Mouse (Mus musculus): ENCODE measurements at regions not wholly inside any gene's neighbourhood (a gene's known extent, or its start where the extent isn't known, plus 50 kb on each side); places are given as distances from the start of the nearest gene placed in this dataset.

DNA sequence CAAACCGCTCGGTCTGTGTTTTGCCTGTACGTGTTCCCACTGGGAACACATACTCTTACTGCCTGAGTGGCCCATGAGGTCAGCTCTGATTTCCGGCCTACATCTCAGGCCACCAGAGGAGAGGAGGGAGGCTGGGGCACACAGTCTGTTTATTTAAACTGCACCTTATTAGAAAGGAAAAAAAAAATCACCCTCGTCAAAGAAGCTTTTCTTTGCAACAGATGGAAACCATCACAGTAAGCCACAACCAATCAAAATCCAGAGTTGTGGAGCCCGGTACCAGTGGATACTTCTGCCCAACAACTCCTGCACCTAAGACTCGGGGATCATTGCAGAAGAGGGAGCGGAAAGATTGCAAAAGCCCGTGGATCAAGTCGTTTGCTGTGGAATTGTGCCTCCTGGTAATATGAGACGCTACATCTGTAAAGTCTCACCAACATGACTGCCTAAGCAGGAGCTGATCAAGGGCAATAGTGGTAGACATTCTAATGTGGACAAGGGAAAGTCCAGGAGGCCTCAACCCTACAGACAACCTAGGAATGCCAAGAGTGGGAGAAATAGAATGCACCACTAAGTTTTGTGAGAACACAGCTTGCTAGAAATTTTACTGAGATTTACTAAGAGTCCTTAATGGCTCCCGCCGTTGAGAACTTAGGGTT lies 60.5 kb downstream of the Uqcrfs1 start:
- ATAC-seq (no peak), DNase-seq (ENCODE audit: low spot score) (peak; percentile 11)
- TF ChIP-seq CTCF (IDR thresholded peaks at IDR 0.05) (no peak), EP300 (IDR thresholded peaks at IDR 0.05) (no peak)
- Histone ChIP-seq H3K27ac (ENCODE audit: low read length) (no peak overlapping the region), H3K4me3 (ENCODE audit: low read depth, low read length) (no peak overlapping the region), H3K4me1 (ENCODE audit: insufficient read depth, low read depth, low read length) (no peaks in the 10 kb centered on the region), H3K9ac (replicated peaks; ENCODE audit: low read depth) (no peak overlapping the region), H3K9me3 (ENCODE audit: low read length) (no peaks in the 10 kb centered on the region), H3K36me3 (ENCODE audit: insufficient read depth, low read length) (no peaks in the 10 kb centered on the region), H3K27me3 (replicated peaks; ENCODE audit: insufficient read depth, low read length) (no peaks in the 10 kb centered on the region), H3K4me2 (replicated peaks; ENCODE audit: low read depth, low read length) (no peak overlapping the region)
- 35% methylated on average over 13 of the region's 13 CpGs for WGBS

DNA sequence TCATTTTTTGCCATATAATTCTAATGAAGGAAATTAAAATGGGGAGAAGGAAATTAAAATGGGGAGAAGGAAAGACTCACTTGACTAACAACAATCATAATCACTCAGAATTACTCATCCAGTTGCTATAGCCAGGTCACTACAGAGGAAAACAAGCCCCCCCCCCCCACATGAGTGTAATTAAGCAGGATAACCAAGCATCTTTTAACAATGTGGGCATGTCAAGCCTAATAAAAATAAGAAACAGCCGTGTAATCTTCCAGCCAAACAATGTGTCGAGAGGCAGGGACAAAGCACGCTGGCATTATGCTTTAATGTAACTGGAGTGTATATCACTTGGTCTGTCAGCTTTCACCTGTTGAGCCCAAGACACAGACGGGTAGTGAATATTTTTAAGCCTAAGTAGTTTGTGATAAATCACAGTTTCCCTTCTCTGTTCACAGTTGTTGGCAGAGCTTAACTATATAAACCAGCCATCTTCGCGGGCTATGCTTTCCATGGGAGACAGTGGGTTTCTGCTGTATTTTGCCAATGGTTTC lies 66.0 kb downstream of the Uqcrfs1 start:
- H3K4me2 ChIP-seq (replicated peaks; ENCODE audit: low read depth, low read length), result no peak overlapping the region
- no peak for DNase-seq (ENCODE audit: low spot score)
- no peaks in the 10 kb centered on the region for H3K4me1 ChIP-seq (ENCODE audit: insufficient read depth, low read depth, low read length)
- no peak overlapping the region for H3K4me3 ChIP-seq (ENCODE audit: low read depth, low read length)
- no peaks in the 10 kb centered on the region for H3K27me3 ChIP-seq (replicated peaks; ENCODE audit: insufficient read depth, low read length)
- ATAC-seq, result no peak
- H3K27ac ChIP-seq (ENCODE audit: low read length), result no peak overlapping the region
- WGBS, result 68% methylated on average over 6 of the region's 6 CpGs
- H3K9me3 ChIP-seq (ENCODE audit: low read length), result no peaks in the 10 kb centered on the region
- no peak overlapping the region for H3K9ac ChIP-seq (replicated peaks; ENCODE audit: low read depth)
- H3K36me3 ChIP-seq (ENCODE audit: insufficient read depth, low read length), result no peaks in the 10 kb centered on the region
- TF ChIP-seq EP300 (IDR thresholded peaks at IDR 0.05), result no peak
- TF ChIP-seq CTCF (IDR thresholded peaks at IDR 0.05), result no peak

DNA sequence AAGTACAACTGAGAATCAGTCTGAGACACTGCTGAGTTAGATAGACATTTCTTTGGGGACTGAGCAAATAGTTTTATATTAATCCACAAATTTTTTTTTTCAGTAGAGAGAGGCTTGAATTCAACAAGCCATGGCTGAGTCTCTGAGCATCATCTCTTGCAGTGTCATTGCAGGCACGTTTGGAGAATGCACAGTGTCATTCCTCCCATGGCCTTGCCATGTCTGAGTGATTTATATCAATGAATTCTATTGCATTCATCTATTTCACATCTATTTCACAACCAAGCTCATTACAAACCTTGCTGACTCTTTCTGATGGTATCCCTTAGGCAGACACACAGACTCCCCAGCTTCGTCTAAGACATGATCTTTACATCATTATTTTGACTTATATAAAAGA lies 66.6 kb downstream of the Uqcrfs1 start:
- 48% methylated on average over 2 of the region's 2 CpGs for WGBS
- H3K9me3 ChIP-seq (ENCODE audit: low read length), result no peaks in the 10 kb centered on the region
- H3K4me1 ChIP-seq (ENCODE audit: insufficient read depth, low read depth, low read length), result no peaks in the 10 kb centered on the region
- ATAC-seq, result no peak
- no peak overlapping the region for H3K4me2 ChIP-seq (replicated peaks; ENCODE audit: low read depth, low read length)
- TF ChIP-seq CTCF (IDR thresholded peaks at IDR 0.05) (no peak), EP300 (IDR thresholded peaks at IDR 0.05) (no peak)
- H3K4me3 ChIP-seq (ENCODE audit: low read depth, low read length), result no peak overlapping the region
- H3K27me3 ChIP-seq (replicated peaks; ENCODE audit: insufficient read depth, low read length), result no peaks in the 10 kb centered on the region
- no peak overlapping the region for H3K9ac ChIP-seq (replicated peaks; ENCODE audit: low read depth)
- no peak for DNase-seq (ENCODE audit: low spot score)
- no peaks in the 10 kb centered on the region for H3K36me3 ChIP-seq (ENCODE audit: insufficient read depth, low read length)
- H3K27ac ChIP-seq (ENCODE audit: low read length), result no peak overlapping the region

DNA sequence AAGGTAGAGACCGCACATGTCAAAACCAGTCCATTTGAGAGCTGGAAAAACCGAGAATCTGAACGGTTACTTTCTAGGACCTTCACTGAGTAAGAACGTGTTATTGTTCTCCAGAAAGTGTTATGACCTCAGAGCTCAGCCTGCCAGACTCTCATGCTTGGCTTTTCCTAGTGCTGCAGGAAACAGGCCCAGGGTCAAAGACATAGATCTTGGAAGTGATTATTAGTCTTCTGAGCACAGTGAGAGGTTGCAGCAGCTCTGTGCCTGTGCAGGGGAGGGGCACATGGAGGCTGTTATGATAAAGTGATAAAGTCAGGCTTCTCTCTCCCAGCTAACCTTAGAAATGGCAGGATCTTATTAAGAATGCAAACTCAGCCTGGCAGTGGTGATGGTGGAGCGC lies 73.9 kb downstream of the Uqcrfs1 start:
- Histone ChIP-seq H3K27me3 (replicated peaks; ENCODE audit: insufficient read depth, low read length) (no peaks in the 10 kb centered on the region), H3K9ac (replicated peaks; ENCODE audit: low read depth) (no peak overlapping the region), H3K27ac (ENCODE audit: low read length) (no peak overlapping the region), H3K4me1 (ENCODE audit: insufficient read depth, low read depth, low read length) (no peaks in the 10 kb centered on the region), H3K36me3 (ENCODE audit: insufficient read depth, low read length) (no peaks in the 10 kb centered on the region), H3K4me2 (replicated peaks; ENCODE audit: low read depth, low read length) (no peak overlapping the region), H3K4me3 (ENCODE audit: low read depth, low read length) (no peak overlapping the region), H3K9me3 (ENCODE audit: low read length) (no peaks in the 10 kb centered on the region)
- 61% methylated on average over 5 of the region's 5 CpGs for WGBS
- DNase-seq (ENCODE audit: low spot score) (no peak), ATAC-seq (no peak)
- TF ChIP-seq CTCF (IDR thresholded peaks at IDR 0.05) (no peak), EP300 (IDR thresholded peaks at IDR 0.05) (no peak)

DNA sequence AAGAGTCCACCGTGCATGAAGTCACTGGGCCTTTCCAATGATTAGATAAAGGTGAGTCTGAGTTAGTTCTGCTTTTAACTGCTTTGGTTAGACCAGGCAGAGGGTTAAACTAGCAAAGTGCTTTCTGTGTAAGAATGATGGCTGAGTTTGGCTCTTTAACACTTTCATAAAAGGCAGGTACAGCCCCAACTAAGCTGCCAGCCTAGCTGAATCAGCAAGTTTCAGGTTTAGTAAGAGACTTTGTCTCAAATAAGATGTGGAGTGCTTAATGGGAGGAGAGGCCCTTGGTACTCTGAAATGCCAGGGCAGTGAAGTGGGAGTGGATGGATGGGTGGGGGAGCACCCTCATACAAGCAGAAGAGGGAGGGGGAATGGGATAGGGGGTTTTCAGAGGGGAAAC lies 78.1 kb downstream of the Uqcrfs1 start:
- ATAC-seq, result no peak
- 36% methylated on average over 1 of the region's 1 CpGs for WGBS

DNA sequence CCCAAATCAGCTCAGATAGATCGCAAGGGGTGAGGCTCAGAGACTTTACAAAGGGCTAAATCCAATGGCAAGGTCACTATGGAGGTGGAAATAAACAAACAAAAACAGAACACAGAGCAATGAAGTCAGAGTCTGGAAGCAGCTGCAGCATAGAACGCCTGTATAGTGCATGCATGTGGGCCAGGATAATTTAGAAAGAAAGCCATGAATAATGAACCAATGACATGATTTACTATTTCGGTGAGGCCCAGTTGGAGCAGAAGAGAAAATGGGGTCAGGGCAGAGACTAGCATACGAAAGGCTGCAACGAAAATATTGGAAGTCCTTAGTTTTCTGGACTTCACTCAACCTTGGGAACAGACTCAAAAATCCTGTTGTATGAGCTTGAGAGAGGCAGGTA lies 79.7 kb downstream of the Uqcrfs1 start:
- Histone ChIP-seq H3K27me3 (replicated peaks; ENCODE audit: insufficient read depth, low read length) (no peaks in the 10 kb centered on the region), H3K9me3 (ENCODE audit: low read length) (no peaks in the 10 kb centered on the region), H3K4me1 (ENCODE audit: insufficient read depth, low read depth, low read length) (no peaks in the 10 kb centered on the region), H3K4me3 (ENCODE audit: low read depth, low read length) (no peak overlapping the region), H3K36me3 (ENCODE audit: insufficient read depth, low read length) (no peaks in the 10 kb centered on the region), H3K9ac (replicated peaks; ENCODE audit: low read depth) (no peak overlapping the region), H3K4me2 (replicated peaks; ENCODE audit: low read depth, low read length) (no peak overlapping the region), H3K27ac (ENCODE audit: low read length) (no peak overlapping the region)
- DNase-seq (ENCODE audit: low spot score) (no peak), ATAC-seq (no peak)
- WGBS, result 72% methylated on average over 5 of the region's 5 CpGs
- TF ChIP-seq EP300 (IDR thresholded peaks at IDR 0.05), result no peak
- no peak for TF ChIP-seq CTCF (IDR thresholded peaks at IDR 0.05)

More for the DNA sequence above, 78.1 kb downstream of the Uqcrfs1 start:
- Histone ChIP-seq H3K36me3 (ENCODE audit: insufficient read depth, low read length) (no peaks in the 10 kb centered on the region), H3K27ac (ENCODE audit: low read length) (no peak overlapping the region), H3K9me3 (ENCODE audit: low read length) (no peaks in the 10 kb centered on the region), H3K4me3 (ENCODE audit: low read depth, low read length) (no peak overlapping the region), H3K27me3 (replicated peaks; ENCODE audit: insufficient read depth, low read length) (no peaks in the 10 kb centered on the region), H3K4me1 (ENCODE audit: insufficient read depth, low read depth, low read length) (no peaks in the 10 kb centered on the region), H3K4me2 (replicated peaks; ENCODE audit: low read depth, low read length) (no peak overlapping the region), H3K9ac (replicated peaks; ENCODE audit: low read depth) (no peak overlapping the region)
- TF ChIP-seq CTCF (IDR thresholded peaks at IDR 0.05) (no peak), EP300 (IDR thresholded peaks at IDR 0.05) (no peak)
- DNase-seq (ENCODE audit: low spot score), result no peak
